8 mouse cellular contexts compared by ENCODE assay signal in the genomic region with DNA sequence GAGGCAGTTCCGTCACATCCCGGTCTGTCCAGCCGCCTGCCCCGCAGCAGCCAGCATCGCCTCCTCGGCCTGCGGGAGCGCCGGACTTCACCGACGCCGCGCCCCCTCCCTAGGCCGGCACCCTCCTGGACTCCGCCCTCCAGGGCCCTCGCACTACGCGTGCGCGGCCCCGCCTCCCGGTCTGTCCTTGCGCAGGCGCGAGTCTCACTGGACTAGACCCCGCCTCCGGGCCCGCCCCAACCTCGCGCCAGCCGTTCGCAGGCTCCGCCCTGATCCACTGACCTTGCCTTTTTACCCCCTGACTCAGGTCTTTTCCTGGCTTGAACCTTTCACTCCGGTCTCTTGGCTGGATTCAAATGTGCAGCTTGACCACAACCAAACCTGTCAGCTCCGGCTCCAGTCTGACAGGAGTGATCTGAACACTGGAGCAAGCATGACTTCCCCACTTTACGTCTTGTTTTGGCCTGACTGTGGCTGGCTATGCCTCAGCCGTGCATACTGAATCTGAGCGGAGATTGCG. TPM values are rescaled to one million over a fixed set of nuclear protein-coding genes. Genes with fewer than 3 reads are reported as not detected.
DNase-seq lines count a peak whose midpoint lies in the region; ATAC-seq lines count a peak whose summit lies in the region.

A gene (minus strand): TSS at position 150 of the 520 bp plus-strand sequence.

- DNase-seq in ZHBTc4 (ENCODE audit: low read depth, low spot score): peak; percentile 96
- peak; percentile 96 to 97 for DNase-seq in gastrocnemius, adult 8-10 months (ENCODE audit: low spot score in 2 of 2)
- DNase-seq in hindlimb bud, embryonic 11.5 days (ENCODE audit: extremely low spot score, low read depth, low spot score): peak; percentile 73
- peak; percentile 94 to 95 for DNase-seq in left cerebral cortex, adult 8-10 months (ENCODE audit: low spot score in 2 of 2)
- DNase-seq in right cerebral cortex, postnatal 10 days (ENCODE audit: low spot score in 2 of 2): peak; percentile 97 to 98
- DNase-seq in urinary bladder, postnatal 25 days (ENCODE audit: low spot score): peak; percentile 100

- H3K9me3 ChIP-seq in megakaryocyte, embryonic 14.5 days: no peaks in the 10 kb centered on the region

- peaks cover 26% of the 10 kb centered on the region for H3K4me1 ChIP-seq in megakaryocyte, embryonic 14.5 days

- H3K36me3 ChIP-seq in megakaryocyte, embryonic 14.5 days (replicated peaks; ENCODE audit: low read length): no peaks in the 10 kb centered on the region

- no peaks in the 10 kb centered on the region for H3K27me3 ChIP-seq in megakaryocyte, embryonic 14.5 days (replicated peaks)

- ATAC-seq in common myeloid progenitor, adult 5-6 weeks (replicated peaks; ENCODE audit: low read depth, poor library complexity, severe bottlenecking): peak; percentile 94

- H3K4me3 ChIP-seq in megakaryocyte, embryonic 14.5 days (replicated peaks): peak within 1 kb of the TSS; percentile 95

RNA-seq across cellular contexts. Expression of the gene that starts here (rescaled TPM):
- 11.9 and 13.7 TPM in 2 replicates for total RNA-seq in common myeloid progenitor, adult 5-6 weeks (2017)
- 10 to 100 TPM; 62.5 to 78.0 (median 72.6) TPM for total RNA-seq in gastrocnemius, adult 8-10 months (2022)
- 10 to 100 TPM; 76.5 to 96.8 (median 91.4) TPM for total RNA-seq in left cerebral cortex, adult 8-10 months (2022)
- polyA plus RNA-seq in megakaryocyte, embryonic 14.5 days (2012; ENCODE audit: insufficient read depth, low replicate concordance): 0.31 TPM in 1 of 2 replicates, not detected in the other

Comparison
In these comparisons a context has a peak if more than half of its experiments do, and no peak if none do; other contexts are left out.
1. Peak in every context shown above with its lines: DNase-seq, ATAC-seq and H3K4me3 ChIP-seq.